Mouse (Mus musculus) spleen, adult 2 months (tissue): ENCODE results near the gene Synpo2. TPM values are rescaled to one million over a fixed set of nuclear protein-coding genes. Genes with fewer than 3 reads are reported as not detected.

Experiments used
- DNase-seq, 2 experiments: peaks; one replicate each; pipeline versions ENCODE4 v3.0.0 to v3.0.0-alpha.2; 2012 to 2021; ENCODE audit warnings: low spot score in 2 of 2, low read depth in 1 of 2
- H3K27ac ChIP-seq: fragments of 200-500 bp; 2 replicates; pipeline ENCODE4 v1.5.1; 2012; ENCODE audit warnings: low read length, inconsistent platforms; ENCODE audit not compliant: insufficient read depth
- H3K27me3 ChIP-seq: fragments of 200-500 bp; 2 replicates; pipeline ENCODE4 v1.6.1; 2012; ENCODE audit warnings: mild to moderate bottlenecking, moderate library complexity, low read length, inconsistent platforms; ENCODE audit not compliant: control insufficient read depth, insufficient read depth
- H3K36me3 ChIP-seq: fragments of 200-500 bp; 2 replicates; pipeline ENCODE4 v1.6.1; 2012; ENCODE audit warnings: mild to moderate bottlenecking, low read length, inconsistent platforms; ENCODE audit not compliant: control insufficient read depth, insufficient read depth
- H3K4me1 ChIP-seq: fragments of 200-500 bp; 2 replicates; pipeline ENCODE4 v1.6.1; 2011; ENCODE audit warnings: inconsistent platforms; ENCODE audit not compliant: control insufficient read depth, insufficient read depth, insufficient read length
- H3K4me3 ChIP-seq: fragments of 200-500 bp; 2 replicates; pipeline ENCODE4 v1.5.1; 2011; ENCODE audit warnings: mild to moderate bottlenecking, inconsistent platforms; ENCODE audit not compliant: insufficient read depth, insufficient read length; ENCODE audit errors: extremely low read depth
- CTCF ChIP-seq: fragments of 200-500 bp; IDR thresholded peaks from 2 replicates; pipeline ENCODE4 v1.5.1; 2011; ENCODE audit warnings: mild to moderate bottlenecking, inconsistent platforms; ENCODE audit not compliant: insufficient read depth, insufficient read length, insufficient replicate concordance; ENCODE audit errors: extremely low read depth
- POLR2A ChIP-seq: fragments of 200-500 bp; IDR thresholded peaks from 2 replicates; pipeline ENCODE4 v1.6.1; 2011; ENCODE audit warnings: low read depth, low read length, inconsistent platforms
- WGBS: fragments of 180-500 bp; shearing (Covaris S2); methylation state at CpG from one replicate; pipeline ENCODE4 v1.1.7; 2018; 5-methylcytosine and 5-hydroxymethylcytosine counted together
- polyA plus RNA-seq: library from polyadenylated mRNA; depleted of rRNA; stranded (reverse); fragments of >200 nt; gene quantifications from 2 replicates; pipeline ENCODE4 v1.2.3, GENCODE M21; 2012

Synpo2 gene
- polyA plus RNA-seq, 1 experiment = 7.8 TPM

- Histone ChIP-seq H3K36me3 (no peaks in the 10 kb centered on the region), H3K4me3 (no peak overlapping the region), H3K4me1 (no peaks in the 10 kb centered on the region), H3K27me3 (no peaks in the 10 kb centered on the region), H3K27ac (no peak overlapping the region)
- WGBS = 84% methylated on average over 7 of the region's 7 CpGs
- no peak for TF ChIP-seq CTCF
- TF ChIP-seq POLR2A = no peak
- DNase-seq = no peak
Observed at GRCm38 (mm10) chr3:123205485-123205884, 30.5 kb downstream of the Synpo2 start.

DNA sequence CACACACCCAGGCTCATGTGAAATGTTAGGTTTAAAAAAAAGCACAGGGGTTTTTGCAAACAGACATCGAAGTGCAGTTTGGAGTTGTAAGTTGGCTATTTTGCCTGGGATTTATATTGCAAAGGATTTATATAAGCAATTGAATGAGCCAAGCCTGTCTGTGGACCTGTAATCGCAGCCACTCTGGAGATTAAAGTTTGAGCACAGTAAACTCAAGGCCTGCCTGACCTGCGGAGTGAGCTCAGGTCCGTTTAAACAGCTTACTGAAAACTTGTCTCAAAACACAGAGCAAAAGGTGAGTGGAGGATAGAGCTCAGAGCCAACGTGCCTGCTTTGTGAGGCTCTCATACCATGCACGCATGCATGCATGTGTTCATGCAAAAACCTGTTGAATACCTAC, 30.9 kb downstream of the Synpo2 start:
- H3K27ac ChIP-seq = 0 out of 2 replicates have a peak overlapping the region, but pooled peaks have one; percentile 35
- no peaks in the 10 kb centered on the region for H3K4me1 ChIP-seq
- WGBS = 88% methylated on average over 6 of the region's 6 CpGs
- no peak for DNase-seq
- no peak for TF ChIP-seq CTCF
- no peak for TF ChIP-seq POLR2A
- no peak overlapping the region for H3K4me3 ChIP-seq
- no peaks in the 10 kb centered on the region for H3K36me3 ChIP-seq
- H3K27me3 ChIP-seq = no peaks in the 10 kb centered on the region

GRCm38 (mm10) chr3:123204658-123205057, 31.3 kb downstream of the Synpo2 start:
- H3K36me3 ChIP-seq = no peaks in the 10 kb centered on the region
- WGBS = 79% methylated on average over 4 of the region's 4 CpGs
- no peak overlapping the region for H3K4me3 ChIP-seq
- no peak for TF ChIP-seq POLR2A
- TF ChIP-seq CTCF = no peak
- no peaks in the 10 kb centered on the region for H3K4me1 ChIP-seq
- H3K27ac ChIP-seq = no peak overlapping the region
- DNase-seq = no peak
- no peaks in the 10 kb centered on the region for H3K27me3 ChIP-seq

GRCm38 (mm10) chr3:123201798-123202197, 34.2 kb downstream of the Synpo2 start:
- H3K4me3 ChIP-seq = no peak overlapping the region
- H3K36me3 ChIP-seq = no peaks in the 10 kb centered on the region
- no peak for TF ChIP-seq CTCF
- TF ChIP-seq POLR2A = no peak
- no peak for DNase-seq
- no peaks in the 10 kb centered on the region for H3K27me3 ChIP-seq
- H3K4me1 ChIP-seq = no peaks in the 10 kb centered on the region
- H3K27ac ChIP-seq = no peak overlapping the region
- 64% methylated on average over 2 of the region's 2 CpGs for WGBS

GRCm38 (mm10) chr3:123193740-123194139, 42.2 kb downstream of the Synpo2 start:
- H3K27me3 ChIP-seq = no peaks in the 10 kb centered on the region
- H3K27ac ChIP-seq = no peak overlapping the region
- no peak overlapping the region for H3K4me3 ChIP-seq
- TF ChIP-seq POLR2A = no peak
- no peak for TF ChIP-seq CTCF
- H3K36me3 ChIP-seq = no peaks in the 10 kb centered on the region
- H3K4me1 ChIP-seq = no peaks in the 10 kb centered on the region; the same call in 1 of the 2 replicates
- WGBS = 92% methylated on average over 4 of the region's 4 CpGs
- DNase-seq = no peak

DNA sequence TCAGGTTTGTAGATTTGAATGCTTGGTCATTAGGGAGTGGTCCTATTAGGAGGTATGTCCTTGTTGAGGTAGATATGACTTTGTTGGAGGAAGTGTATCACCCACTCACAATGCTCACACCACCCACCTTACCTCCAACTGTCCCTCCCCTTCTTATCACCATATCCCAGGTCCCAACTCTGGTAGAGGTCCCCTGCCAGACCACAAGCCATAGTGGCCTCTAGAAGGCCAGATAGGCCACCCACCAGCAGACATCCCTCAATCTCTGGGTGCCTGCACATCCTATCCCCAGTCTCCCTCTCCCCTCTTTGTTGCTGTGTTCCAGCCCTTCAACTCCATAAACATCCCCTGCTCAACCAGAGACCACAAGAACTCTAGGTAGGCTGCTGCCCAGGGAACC, 44.3 kb downstream of the Synpo2 start:
- TF ChIP-seq POLR2A (no peak), CTCF (no peak)
- Histone ChIP-seq H3K4me3 (no peak overlapping the region), H3K36me3 (no peaks in the 10 kb centered on the region), H3K27ac (no peak overlapping the region), H3K27me3 (no peaks in the 10 kb centered on the region), H3K4me1 (no peaks in the 10 kb centered on the region; the same call in 1 of the 2 replicates)
- no peak for DNase-seq

GRCm38 (mm10) chr3:123190329-123190728, 45.6 kb downstream of the Synpo2 start:
- H3K4me3 ChIP-seq = no peak overlapping the region
- 90% methylated on average over 6 of the region's 6 CpGs for WGBS
- no peaks in the 10 kb centered on the region for H3K27me3 ChIP-seq
- TF ChIP-seq CTCF = no peak
- no peak for TF ChIP-seq POLR2A
- no peaks in the 10 kb centered on the region for H3K36me3 ChIP-seq
- no peak overlapping the region for H3K27ac ChIP-seq
- H3K4me1 ChIP-seq = no peaks in the 10 kb centered on the region; the same call in 1 of the 2 replicates
- DNase-seq = no peak
